In the genomic region with DNA sequence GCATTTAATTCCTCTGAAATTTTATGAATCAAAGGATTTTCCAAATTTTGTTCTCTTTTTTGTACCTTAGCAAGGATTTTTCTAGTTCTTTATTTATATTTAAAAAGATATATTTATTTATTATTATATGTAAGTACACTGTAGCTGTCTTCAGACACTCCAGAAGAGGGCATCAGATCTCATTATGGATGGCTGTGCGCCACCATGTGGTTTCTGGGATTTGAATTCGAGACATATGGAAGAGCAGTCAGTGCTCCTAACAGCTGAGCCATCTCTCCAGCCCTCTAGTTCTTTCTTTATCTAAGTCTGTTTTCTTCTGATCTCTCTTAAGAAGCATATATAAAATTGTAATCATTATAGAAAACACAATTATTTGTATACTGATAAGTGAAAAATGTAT, we compare ENCODE assay signal across 40 mouse cellular contexts. TPM values are rescaled to one million over a fixed set of nuclear protein-coding genes. Genes with fewer than 3 reads are reported as not detected.
"Had no signal": no experiment of that assay in that cellular context is flagged by ENCODE, and none has a peak within 500 bp of the region (broad histone marks: within the 10 kb centered on the region; RNA-seq: fewer than 3 reads in every experiment).

No protein-coding gene starts in this region.

RNA-seq across cellular contexts. Expression of gene Vmn1r64, which starts 12.9 kb away (rescaled TPM):
- total RNA-seq: left cerebral cortex, postnatal 14 days; left cerebral cortex, postnatal 25 days; left cerebral cortex, postnatal 36 days; left cerebral cortex, postnatal 4 days; liver, adult 2 months; megakaryocyte progenitor cell, adult 5-6 weeks; megakaryocyte, adult 5-6 weeks; megakaryocyte-erythroid progenitor cell, adult 5-6 weeks; midbrain, postnatal 0 days; monocyte, adult 5-6 weeks had no signal
- polyA plus RNA-seq: limb, embryonic 10.5 days; limb, embryonic 11.5 days; limb, embryonic 12.5 days; limb, embryonic 13.5 days; limb, embryonic 14.5 days; limb, embryonic 15.5 days; liver, adult 2 months; liver, embryonic 11.5 days; liver, embryonic 12.5 days; liver, embryonic 13.5 days; liver, embryonic 14.5 days; liver, embryonic 15.5 days; liver, embryonic 16.5 days; liver, postnatal 0 days; lung, adult 2 months; lung, embryonic 14.5 days; lung, embryonic 15.5 days; lung, embryonic 16.5 days; lung, postnatal 0 days; macrophage; midbrain, embryonic 10.5 days; midbrain, embryonic 11.5 days; midbrain, embryonic 12.5 days; midbrain, embryonic 13.5 days; midbrain, embryonic 14.5 days; midbrain, embryonic 15.5 days; midbrain, embryonic 16.5 days; midbrain, postnatal 0 days; myocyte; neural tube, embryonic 11.5 days; neural tube, embryonic 12.5 days; neural tube, embryonic 13.5 days had no signal
